Mouse (Mus musculus): Measurements from ENCODE around the gene Pyroxd1.

GRCm38 (mm10) chr6:142381615-142382014 lies 36.2 kb downstream of the Pyroxd1 start:
- TF ChIP-seq CTCF (IDR thresholded peaks at IDR 0.05; ENCODE audit: low read depth) = no peak
- no peak for TF ChIP-seq EP300 (IDR thresholded peaks at IDR 0.05; ENCODE audit: low read depth)

Data from liver, embryonic 14.5 days (tissue).